Mouse (Mus musculus) limb, embryonic 11.5 days (tissue): ENCODE measurements around the gene Nkx2-3. TPM values are rescaled to one million over a fixed set of nuclear protein-coding genes. Genes with fewer than 3 reads are reported as not detected.

Source experiments
- ATAC-seq: fragments of 200-750 bp; cut with Nextera tagmentation; 2 replicates; pipeline ENCODE4 v1.8.0; 2017; ENCODE audit warnings: low read depth; ENCODE audit not compliant: insufficient number of reproducible peaks, low FRiP score, low TSS enrichment
- DNase-seq: peaks from one replicate; pipeline ENCODE4 v3.0.0-alpha.2; 2015; ENCODE audit warnings: low spot score
- H3K27ac ChIP-seq: fragments of 300-500 bp; sonication (generic); replicated peaks from 2 replicates; pipeline ENCODE4 v1.5.1; 2014; ENCODE audit warnings: low read depth, mild to moderate bottlenecking, low read length
- H3K27me3 ChIP-seq: fragments of 300-500 bp; sonication (generic); 2 replicates; pipeline ENCODE4 v1.6.1; 2014; ENCODE audit warnings: mild to moderate bottlenecking, low read length, mixed read lengths; ENCODE audit not compliant: control insufficient read depth, insufficient read depth
- H3K36me3 ChIP-seq: fragments of 300-500 bp; sonication (generic); 2 replicates; pipeline ENCODE4 v1.6.1; 2014; ENCODE audit warnings: mild to moderate bottlenecking, low read length, moderate library complexity, mixed read lengths; ENCODE audit not compliant: control insufficient read depth, insufficient read depth
- H3K4me1 ChIP-seq: fragments of 300-500 bp; sonication (generic); 2 replicates; pipeline ENCODE4 v1.6.1; 2014; ENCODE audit warnings: low read length, mixed read lengths; ENCODE audit not compliant: control insufficient read depth, insufficient read depth
- H3K4me2 ChIP-seq: fragments of 300-500 bp; sonication (generic); 2 replicates; pipeline ENCODE4 v1.6.1; 2014; ENCODE audit warnings: low read depth, mild to moderate bottlenecking, moderate library complexity; ENCODE audit not compliant: severe bottlenecking
- H3K4me3 ChIP-seq: fragments of 300-500 bp; sonication (generic); 2 replicates; pipeline ENCODE4 v1.5.1; 2014; ENCODE audit warnings: low read depth, low read length
- H3K9ac ChIP-seq: fragments of 300-500 bp; sonication (generic); 2 replicates; pipeline ENCODE4 v1.6.1; 2014; ENCODE audit warnings: mild to moderate bottlenecking, low read length
- H3K9me3 ChIP-seq: fragments of 300-500 bp; sonication (generic); 2 replicates; pipeline ENCODE4 v1.6.1; 2016; ENCODE audit warnings: low read length; ENCODE audit not compliant: control insufficient read depth
- WGBS: fragments of 180-500 bp; shearing (Covaris S2); extraction: QIAGEN DNeasy Blood & Tissue Kit; methylation state at CpG from one replicate; pipeline ENCODE4 v1.1.7; 2014; 5-methylcytosine and 5-hydroxymethylcytosine counted together
- polyA plus RNA-seq: library from polyadenylated mRNA; unstranded; fragments of >200 nt; fragmentation: Nextera tagmentation; extraction: Ambion mirVana; gene quantifications from 2 replicates; pipeline ENCODE4 v1.2.1, GENCODE M21; 2014

Gene Nkx2-3
- polyA plus RNA-seq, 1 experiment from 2014 or later = not detected

GRCm38 (mm10) chr19:43615074-43615445 lies 2.9 kb downstream of the Nkx2-3 start:
- Histone ChIP-seq H3K27me3 (peaks cover 97% of the 10 kb centered on the region), H3K4me2 (peak overlapping the region; percentile 53), H3K36me3 (no peaks in the 10 kb centered on the region), H3K4me3 (peak overlapping the region; percentile 26), H3K9me3 (no peaks in the 10 kb centered on the region), H3K9ac (no peak overlapping the region), H3K27ac (no peak overlapping the region), H3K4me1 (peaks cover 18% of the 10 kb centered on the region; the same call in 1 of the 2 replicates)
- DNase-seq = no peak
- under 1% methylated on average over 20 of the region's 20 CpGs for WGBS
- no peak for ATAC-seq

DNA sequence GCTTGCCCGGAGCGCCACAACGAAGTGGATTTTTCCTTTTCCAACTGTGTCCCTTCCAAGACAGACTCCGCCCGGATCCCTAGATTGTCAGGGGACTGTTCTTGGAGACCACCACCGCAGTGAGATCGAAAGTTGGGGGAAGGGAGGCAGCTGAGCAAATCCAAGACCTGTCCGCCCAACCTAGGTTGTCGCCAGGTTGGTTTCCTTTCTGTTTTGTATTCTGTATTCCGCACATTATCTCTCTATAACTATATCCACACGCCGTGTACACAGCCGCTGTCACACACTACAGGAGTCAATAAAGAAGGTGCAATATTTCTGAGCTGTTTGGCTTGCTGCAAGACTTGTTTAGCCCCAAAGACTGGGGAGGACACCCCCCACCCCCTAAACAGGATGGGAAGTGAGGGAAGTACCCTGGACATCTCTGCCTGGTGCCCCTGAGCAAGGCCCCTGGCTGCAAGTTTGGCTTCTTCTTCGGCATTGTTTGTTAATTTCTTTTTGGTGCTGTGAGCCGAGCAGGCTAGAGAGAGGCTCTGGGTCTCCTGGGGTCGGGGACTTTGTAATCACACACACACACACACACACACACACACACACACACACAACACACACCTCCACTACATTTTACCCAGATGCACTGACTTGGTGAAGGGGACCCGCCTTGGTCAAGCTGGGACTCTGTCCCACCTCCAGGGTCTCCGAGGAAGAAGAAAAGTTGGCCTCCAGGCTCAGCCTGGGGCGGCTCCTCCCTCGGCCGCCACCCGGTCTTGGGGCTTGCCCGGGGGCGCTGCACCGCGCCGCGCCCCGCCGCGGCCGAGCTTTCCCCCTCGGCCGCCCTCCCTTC lies 3.7 kb downstream of the Nkx2-3 start:
- peak overlapping the region; percentile 39 for H3K4me2 ChIP-seq
- under 1% methylated on average over 28 of the region's 34 CpGs for WGBS
- DNase-seq (peak; percentile 66), ATAC-seq (no peak)
- H3K36me3 ChIP-seq = no peaks in the 10 kb centered on the region
- 0 out of 2 replicates have a peak overlapping the region, but pooled peaks have one; percentile 17 for H3K9ac ChIP-seq
- no peaks in the 10 kb centered on the region for H3K9me3 ChIP-seq
- H3K27me3 ChIP-seq = peaks cover 96% of the 10 kb centered on the region
- H3K4me3 ChIP-seq = peak overlapping the region; percentile 17; the same call in 1 of the 2 replicates
- no peak overlapping the region for H3K27ac ChIP-seq
- H3K4me1 ChIP-seq = peaks cover 13% of the 10 kb centered on the region; the same call in 1 of the 2 replicates

- peak overlapping the region; percentile 39 for H3K4me2 ChIP-seq
- H3K4me3 ChIP-seq = peak overlapping the region; percentile 17; the same call in 1 of the 2 replicates
- ATAC-seq (no peak), DNase-seq (peak; percentile 74)
- peaks cover 13% of the 10 kb centered on the region; the same call in 1 of the 2 replicates for H3K4me1 ChIP-seq
- under 1% methylated on average over 31 of the region's 35 CpGs for WGBS
- no peaks in the 10 kb centered on the region for H3K9me3 ChIP-seq
- H3K9ac ChIP-seq = 0 out of 2 replicates have a peak overlapping the region, but pooled peaks have one; percentile 17
- no peak overlapping the region for H3K27ac ChIP-seq
- H3K36me3 ChIP-seq = no peaks in the 10 kb centered on the region
- H3K27me3 ChIP-seq = peaks cover 92% of the 10 kb centered on the region
These were observed 4.3 kb downstream of the Nkx2-3 start for GRCm38 (mm10) chr19:43616415-43616861.

DNA sequence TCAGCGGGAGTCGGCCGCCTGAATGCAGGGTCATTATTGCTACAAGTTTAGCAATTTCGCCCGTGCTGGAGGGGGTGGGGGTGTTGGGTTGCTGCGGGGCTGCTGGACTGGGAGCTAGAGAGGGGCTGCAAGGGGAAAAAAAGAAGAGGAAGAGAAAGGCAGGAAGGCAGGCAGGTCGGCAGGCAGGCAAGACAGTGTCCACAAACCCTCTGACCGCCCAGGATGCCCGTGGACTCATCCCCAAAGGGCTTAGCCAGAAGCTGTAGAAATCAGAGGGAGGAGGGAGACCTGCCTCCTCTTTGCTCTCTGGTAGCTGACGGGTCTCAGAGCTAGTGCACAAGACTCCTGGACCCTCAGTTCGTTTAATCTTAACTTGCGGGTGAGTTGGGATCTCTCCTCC lies 4.8 kb downstream of the Nkx2-3 start:
- WGBS = under 1% methylated on average over 12 of the region's 12 CpGs
- no peak overlapping the region for H3K9ac ChIP-seq
- no peak for ATAC-seq
- H3K27ac ChIP-seq = no peak overlapping the region
- no peaks in the 10 kb centered on the region for H3K36me3 ChIP-seq
- peak; percentile 53 for DNase-seq
- peak overlapping the region; percentile 39; the same call in 1 of the 2 replicates for H3K4me2 ChIP-seq
- H3K4me1 ChIP-seq = peaks cover 13% of the 10 kb centered on the region; the same call in 1 of the 2 replicates
- no peak overlapping the region for H3K4me3 ChIP-seq
- peaks cover 92% of the 10 kb centered on the region for H3K27me3 ChIP-seq
- no peaks in the 10 kb centered on the region for H3K9me3 ChIP-seq

DNA sequence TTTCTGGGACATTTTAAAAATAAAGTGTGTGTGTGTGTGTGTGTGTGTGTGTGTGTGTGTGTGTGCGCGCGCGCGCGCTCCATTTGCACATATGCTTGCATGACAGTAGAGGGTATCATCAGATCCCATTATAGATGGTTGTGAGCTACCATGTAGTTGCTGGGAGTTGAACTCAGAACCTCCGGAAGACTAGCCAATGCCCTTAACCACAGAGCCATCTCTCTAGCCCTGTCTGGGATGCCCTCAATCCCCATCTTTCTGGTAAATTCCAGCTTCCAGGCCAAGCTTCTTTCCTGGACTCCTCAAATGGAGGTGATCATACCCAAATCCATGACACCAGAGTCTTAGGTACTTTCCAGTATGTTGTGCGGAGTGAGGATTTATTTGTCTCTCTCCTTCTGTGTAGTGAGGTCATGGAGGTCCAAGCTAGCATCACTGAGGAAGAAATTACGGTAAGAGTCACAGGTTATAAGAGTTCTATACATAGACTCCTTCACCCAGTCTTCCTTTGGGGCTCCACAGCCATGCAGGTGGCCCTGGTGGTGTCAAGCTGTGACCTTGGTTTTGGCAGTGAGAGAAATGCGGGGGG lies 5.7 kb downstream of the Nkx2-3 start:
- Histone ChIP-seq H3K4me2 (no peak overlapping the region), H3K9me3 (no peaks in the 10 kb centered on the region), H3K4me1 (peaks cover 8% of the 10 kb centered on the region; the same call in 1 of the 2 replicates), H3K9ac (no peak overlapping the region), H3K36me3 (no peaks in the 10 kb centered on the region), H3K27me3 (peaks cover 91% of the 10 kb centered on the region), H3K27ac (no peak overlapping the region), H3K4me3 (no peak overlapping the region)
- DNase-seq = no peak
- WGBS = 25% methylated on average over 10 of the region's 10 CpGs
- ATAC-seq = no peak

GRCm38 (mm10) chr19:43618505-43619030 lies 6.4 kb downstream of the Nkx2-3 start:
- WGBS = 3% methylated on average over 5 of the region's 5 CpGs
- Histone ChIP-seq H3K36me3 (no peaks in the 10 kb centered on the region), H3K27ac (no peak overlapping the region), H3K4me2 (no peak overlapping the region), H3K27me3 (peaks cover 88% of the 10 kb centered on the region), H3K4me1 (peaks cover 6% of the 10 kb centered on the region; the same call in 1 of the 2 replicates), H3K9me3 (no peaks in the 10 kb centered on the region), H3K4me3 (no peak overlapping the region), H3K9ac (no peak overlapping the region)
- no peak for DNase-seq
- ATAC-seq = no peak

- no peak for DNase-seq
- ATAC-seq = no peak
- Histone ChIP-seq H3K27me3 (peaks cover 80% of the 10 kb centered on the region), H3K9me3 (no peaks in the 10 kb centered on the region), H3K4me2 (no peak overlapping the region), H3K27ac (no peak overlapping the region), H3K4me1 (peaks cover 6% of the 10 kb centered on the region; the same call in 1 of the 2 replicates), H3K4me3 (no peak overlapping the region), H3K36me3 (no peaks in the 10 kb centered on the region), H3K9ac (no peak overlapping the region)
- WGBS = 4% methylated on average over 18 of the region's 18 CpGs
These were observed 7.9 kb downstream of the Nkx2-3 start for GRCm38 (mm10) chr19:43619916-43620479.

- Histone ChIP-seq H3K27me3 (peaks cover 45% of the 10 kb centered on the region), H3K9ac (no peak overlapping the region), H3K4me3 (no peak overlapping the region), H3K36me3 (no peaks in the 10 kb centered on the region), H3K4me2 (no peak overlapping the region), H3K4me1 (no peaks in the 10 kb centered on the region), H3K27ac (no peak overlapping the region), H3K9me3 (no peaks in the 10 kb centered on the region)
- DNase-seq = no peak
- ATAC-seq = no peak
- 34% methylated on average over 4 of the region's 4 CpGs for WGBS
These were observed 11.8 kb downstream of the Nkx2-3 start for GRCm38 (mm10) chr19:43623913-43624312.
